Mouse (Mus musculus) effector memory CD4-positive, alpha-beta T cell, adult 7 months (primary cell): ENCODE results near the gene Defa20. TPM values are rescaled to one million over a fixed set of nuclear protein-coding genes. Genes with fewer than 3 reads are reported as not detected.

Source experiments
- polyA plus RNA-seq: library from polyadenylated mRNA; unstranded; fragments of 100-300 nt; shearing (Covaris generic); gene quantifications from one replicate; pipeline ENCODE4 v1.2.1, GENCODE M21; 2017

Gene Defa20
- not detected for polyA plus RNA-seq

DNA sequence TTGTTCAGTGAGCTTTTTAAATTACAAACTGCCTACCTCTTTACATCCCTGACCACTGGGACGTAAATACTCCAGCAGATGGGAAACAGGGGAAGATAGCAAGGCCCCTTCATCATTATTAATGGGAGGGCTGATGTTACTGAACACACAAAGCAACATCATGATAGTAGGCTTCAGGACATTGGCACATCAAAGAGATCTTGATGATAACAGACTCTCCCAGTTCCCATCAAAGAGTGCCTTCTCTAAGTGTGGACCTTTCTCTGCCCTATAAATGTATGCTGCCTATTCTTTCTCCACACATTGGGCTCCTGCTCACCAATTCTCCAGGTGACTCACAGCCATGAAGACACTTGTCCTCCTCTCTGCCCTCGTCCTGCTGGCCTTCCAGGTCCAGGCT, at the start of gene Defa20:
TSS of gene Defa20 (plus strand) at position 301 of the 400 bp plus-strand sequence.

GRCm38 (mm10) chr8:21528732-21529131, 19.7 kb downstream of the Defa20 start, which contains the start of gene Defa32:
TSS of gene Defa32 (plus strand) at chr8:21529032.

Other genes with a start within 250 kb of the Defa20 start
- not detected for gene Defa27, start 193.7 kb upstream of the Defa20 start, polyA plus RNA-seq
- gene Defa29, start 182.2 kb upstream of the Defa20 start, polyA plus RNA-seq: not detected
- not detected for gene Defa2, start 130.7 kb upstream of the Defa20 start, polyA plus RNA-seq
- gene Defa33, start 117.4 kb upstream of the Defa20 start, polyA plus RNA-seq: not detected
- not detected for gene Defa36, start 81.8 kb upstream of the Defa20 start, polyA plus RNA-seq
- gene Gm7849, start 52.7 kb upstream of the Defa20 start, polyA plus RNA-seq: not detected
- not detected for gene Defa32, start 19.8 kb downstream of the Defa20 start, polyA plus RNA-seq
- not detected for gene Defa37, start 56.1 kb downstream of the Defa20 start, polyA plus RNA-seq
- not detected for gene Defa28, start 73.7 kb downstream of the Defa20 start, polyA plus RNA-seq
- gene Gm7861, start 85.2 kb downstream of the Defa20 start, polyA plus RNA-seq: not detected
- gene Defa26, start 108.9 kb downstream of the Defa20 start, polyA plus RNA-seq: not detected
- not detected for gene Defa17, start 146.5 kb downstream of the Defa20 start, polyA plus RNA-seq
- not detected for gene Defa34, start 156.5 kb downstream of the Defa20 start, polyA plus RNA-seq
- not detected for gene AY761184, start 194.4 kb downstream of the Defa20 start, polyA plus RNA-seq
- gene Defa24, start 225.2 kb downstream of the Defa20 start, polyA plus RNA-seq: not detected